14 mouse cellular contexts compared by ENCODE assay signal in genomic region chr3:146024746-146025145, GRCm38 (mm10).
"Had no signal": no experiment of that assay in that cellular context is flagged by ENCODE, and none has a peak within 500 bp of the region (broad histone marks: within the 10 kb centered on the region; RNA-seq: fewer than 3 reads in every experiment).

No protein-coding gene starts in this region.

- H3K27me3 ChIP-seq: limb, embryonic 12.5 days; liver, embryonic 13.5 days; lung, embryonic 15.5 days; neural tube, embryonic 15.5 days had no signal

- H3K4me1 ChIP-seq: neural tube, embryonic 15.5 days had no signal

- H3K4me2 ChIP-seq: limb, embryonic 12.5 days; liver, embryonic 13.5 days; lung, embryonic 15.5 days; neural tube, embryonic 15.5 days had no signal

- DNase-seq: layer of hippocampus, adult 9-11 months; layer of hippocampus, postnatal 36 days; liver; liver, embryonic 13.5 days; liver, postnatal 0 days; lung, postnatal 36 days; midbrain, embryonic 14.5 days; thymus, adult 18-20 months; thymus, postnatal 14 days had no signal

- ATAC-seq: liver, postnatal 0 days had no signal

- H3K27ac ChIP-seq: limb, embryonic 12.5 days; liver, embryonic 13.5 days; lung, embryonic 15.5 days; midbrain, embryonic 10.5 days; neural tube, embryonic 15.5 days had no signal

- H3K9me3 ChIP-seq: limb, embryonic 12.5 days; liver, embryonic 13.5 days; lung, embryonic 15.5 days; midbrain, embryonic 10.5 days; neural tube, embryonic 15.5 days had no signal

- H3K9ac ChIP-seq: limb, embryonic 12.5 days; liver, embryonic 13.5 days; liver, postnatal 0 days; lung, embryonic 15.5 days; neural tube, embryonic 15.5 days had no signal

- H3K36me3 ChIP-seq: liver, embryonic 13.5 days; neural tube, embryonic 15.5 days had no signal

- H3K4me3 ChIP-seq: limb, embryonic 12.5 days; liver, embryonic 13.5 days; lung, embryonic 15.5 days; midbrain, embryonic 10.5 days; myocyte; neural tube, embryonic 15.5 days had no signal
